Mouse (Mus musculus) granulocyte monocyte progenitor cell, adult 5-6 weeks (primary cell): Measurements from ENCODE around the gene Pih1d1. TPM values are rescaled to one million over a fixed set of nuclear protein-coding genes. Genes with fewer than 3 reads are reported as not detected.

ENCODE experiments used
- total RNA-seq, 2 experiments: library from RNA; stranded (forward) in 1 of 2; stranded (reverse) in 1 of 2; fragments of 200-712, 200-1000 nt in 1 of 2; fragments of >200 nt in 1 of 2; fragmentation: Nextera tagmentation in 1 of 2; gene quantifications; 2 replicates each; pipeline ENCODE4 v1.2.3; 2014 to 2017

Pih1d1 gene
- total RNA-seq, 2 experiments from 2014 or later, result 48.8 to 74.2 TPM

Other genes starting within 250 kb of the Pih1d1 start
Only the 30 nearest of the 32 such genes appear.
- not detected in 2 replicates for gene Tsks, start 211.1 kb upstream of the Pih1d1 start, total RNA-seq (2014; fragmentation: Nextera tagmentation)
- gene Tsks, start 211.1 kb upstream of the Pih1d1 start, total RNA-seq (2017), result 0.17 TPM in 1 of 2 replicates, not detected in the other
- gene Cpt1c, start 179.5 kb upstream of the Pih1d1 start, total RNA-seq (2014; fragmentation: Nextera tagmentation), result not detected in 2 replicates
- gene Cpt1c, start 179.5 kb upstream of the Pih1d1 start, total RNA-seq (2017), result not detected in 2 replicates
- gene Prmt1, start 167.7 kb upstream of the Pih1d1 start, total RNA-seq (2014; fragmentation: Nextera tagmentation), result 104 and 115 TPM in 2 replicates
- 138 and 190 TPM in 2 replicates for gene Prmt1, start 167.7 kb upstream of the Pih1d1 start, total RNA-seq (2017)
- 76.6 and 105 TPM in 2 replicates for gene Irf3, start 156.7 kb upstream of the Pih1d1 start, total RNA-seq (2014; fragmentation: Nextera tagmentation)
- 87.5 and 88.9 TPM in 2 replicates for gene Irf3, start 156.7 kb upstream of the Pih1d1 start, total RNA-seq (2017)
- 19.4 and 57.9 TPM in 2 replicates for gene Bcl2l12, start 155.6 kb upstream of the Pih1d1 start, total RNA-seq (2014; fragmentation: Nextera tagmentation)
- gene Bcl2l12, start 155.6 kb upstream of the Pih1d1 start, total RNA-seq (2017), result 18.4 and 32.9 TPM in 2 replicates
- gene Scaf1, start 137.9 kb upstream of the Pih1d1 start, total RNA-seq (2014; fragmentation: Nextera tagmentation), result 28.6 and 29.8 TPM in 2 replicates
- 15.7 and 17.8 TPM in 2 replicates for gene Scaf1, start 137.9 kb upstream of the Pih1d1 start, total RNA-seq (2017)
- gene Rras, start 136.3 kb upstream of the Pih1d1 start, total RNA-seq (2014; fragmentation: Nextera tagmentation), result 2.3 and 7.8 TPM in 2 replicates
- gene Rras, start 136.3 kb upstream of the Pih1d1 start, total RNA-seq (2017), result 1.0 and 1.4 TPM in 2 replicates
- gene Prr12, start 101.4 kb upstream of the Pih1d1 start, total RNA-seq (2014; fragmentation: Nextera tagmentation), result 21.1 and 29.6 TPM in 2 replicates
- 1.7 and 4.1 TPM in 2 replicates for gene Prr12, start 101.4 kb upstream of the Pih1d1 start, total RNA-seq (2017)
- gene Nosip, start 91.9 kb upstream of the Pih1d1 start, total RNA-seq (2014; fragmentation: Nextera tagmentation), result 42.2 and 57.2 TPM in 2 replicates
- 49.4 and 63.1 TPM in 2 replicates for gene Nosip, start 91.9 kb upstream of the Pih1d1 start, total RNA-seq (2017)
- 6.8 and 9.4 TPM in 2 replicates for gene Prrg2, start 91.6 kb upstream of the Pih1d1 start, total RNA-seq (2014; fragmentation: Nextera tagmentation)
- 4.8 and 5.3 TPM in 2 replicates for gene Prrg2, start 91.6 kb upstream of the Pih1d1 start, total RNA-seq (2017)
- gene Rcn3, start 62.1 kb upstream of the Pih1d1 start, total RNA-seq (2014; fragmentation: Nextera tagmentation), result 2.2 and 11.6 TPM in 2 replicates
- gene Rcn3, start 62.1 kb upstream of the Pih1d1 start, total RNA-seq (2017), result 4.1 and 7.0 TPM in 2 replicates
- 2.1 and 3.8 TPM in 2 replicates for gene Fcgrt, start 50.5 kb upstream of the Pih1d1 start, total RNA-seq (2014; fragmentation: Nextera tagmentation)
- 2.7 and 3.6 TPM in 2 replicates for gene Fcgrt, start 50.5 kb upstream of the Pih1d1 start, total RNA-seq (2017)
- 3,834 and 4,027 TPM in 2 replicates for gene Rps11, start 29.9 kb upstream of the Pih1d1 start, total RNA-seq (2014; fragmentation: Nextera tagmentation)
- gene Rps11, start 29.9 kb upstream of the Pih1d1 start, total RNA-seq (2017), result 963 and 1,110 TPM in 2 replicates
- gene Rpl13a, start 25.5 kb upstream of the Pih1d1 start, total RNA-seq (2014; fragmentation: Nextera tagmentation), result 3,523 and 3,605 TPM in 2 replicates
- 3,792 and 4,750 TPM in 2 replicates for gene Rpl13a, start 25.5 kb upstream of the Pih1d1 start, total RNA-seq (2017)
- gene Gm45713, start 18.1 kb upstream of the Pih1d1 start, total RNA-seq (2014; fragmentation: Nextera tagmentation), result not detected in 2 replicates
- 0.10 and 0.13 TPM in 2 replicates for gene Gm45713, start 18.1 kb upstream of the Pih1d1 start, total RNA-seq (2017)
- 7.4 and 8.2 TPM in 2 replicates for gene Flt3l, start 17.9 kb upstream of the Pih1d1 start, total RNA-seq (2014; fragmentation: Nextera tagmentation)
- 2.3 and 5.7 TPM in 2 replicates for gene Flt3l, start 17.9 kb upstream of the Pih1d1 start, total RNA-seq (2017)
- 53.4 and 59.8 TPM in 2 replicates for gene Aldh16a1, start 281 bp downstream of the Pih1d1 start, total RNA-seq (2014; fragmentation: Nextera tagmentation)
- gene Aldh16a1, start 281 bp downstream of the Pih1d1 start, total RNA-seq (2017), result 31.2 and 42.5 TPM in 2 replicates
- gene Slc17a7, start 9.6 kb downstream of the Pih1d1 start, total RNA-seq (2014; fragmentation: Nextera tagmentation), result 0.17 TPM in 1 of 2 replicates, not detected in the other
- gene Slc17a7, start 9.6 kb downstream of the Pih1d1 start, total RNA-seq (2017), result not detected in 2 replicates
- gene Gfy, start 25.3 kb downstream of the Pih1d1 start, total RNA-seq (2014; fragmentation: Nextera tagmentation), result not detected in 2 replicates
- gene Gfy, start 25.3 kb downstream of the Pih1d1 start, total RNA-seq (2017), result not detected in 2 replicates
- not detected in 2 replicates for gene Pth2, start 26.7 kb downstream of the Pih1d1 start, total RNA-seq (2014; fragmentation: Nextera tagmentation)
- not detected in 2 replicates for gene Pth2, start 26.7 kb downstream of the Pih1d1 start, total RNA-seq (2017)
- gene Ccdc155, start 50.6 kb downstream of the Pih1d1 start, total RNA-seq (2014; fragmentation: Nextera tagmentation), result not detected in 2 replicates
- gene Ccdc155, start 50.6 kb downstream of the Pih1d1 start, total RNA-seq (2017), result 0.26 and 0.67 TPM in 2 replicates
- 2.3 and 9.5 TPM in 2 replicates for gene Dkkl1, start 57.8 kb downstream of the Pih1d1 start, total RNA-seq (2014; fragmentation: Nextera tagmentation)
- gene Dkkl1, start 57.8 kb downstream of the Pih1d1 start, total RNA-seq (2017), result 0.77 TPM in 1 of 2 replicates, not detected in the other
- 0.62 TPM in 1 of 2 replicates, not detected in the other for gene Tead2, start 61.5 kb downstream of the Pih1d1 start, total RNA-seq (2014; fragmentation: Nextera tagmentation)
- gene Tead2, start 61.5 kb downstream of the Pih1d1 start, total RNA-seq (2017), result not detected in 2 replicates
- gene Cd37, start 84.8 kb downstream of the Pih1d1 start, total RNA-seq (2014; fragmentation: Nextera tagmentation), result 104 and 177 TPM in 2 replicates
- 59.5 and 69.2 TPM in 2 replicates for gene Cd37, start 84.8 kb downstream of the Pih1d1 start, total RNA-seq (2017)
- not detected in 2 replicates for gene Slc6a16, start 86.8 kb downstream of the Pih1d1 start, total RNA-seq (2014; fragmentation: Nextera tagmentation)
- not detected in 2 replicates for gene Slc6a16, start 86.8 kb downstream of the Pih1d1 start, total RNA-seq (2017)
- not detected in 2 replicates for gene Slc6a21, start 123.2 kb downstream of the Pih1d1 start, total RNA-seq (2014; fragmentation: Nextera tagmentation)
- gene Slc6a21, start 123.2 kb downstream of the Pih1d1 start, total RNA-seq (2017), result not detected in 2 replicates
- gene Trpm4, start 179.5 kb downstream of the Pih1d1 start, total RNA-seq (2014; fragmentation: Nextera tagmentation), result 5.4 and 6.3 TPM in 2 replicates
- 2.4 and 3.9 TPM in 2 replicates for gene Trpm4, start 179.5 kb downstream of the Pih1d1 start, total RNA-seq (2017)
- gene Hrc, start 181.0 kb downstream of the Pih1d1 start, total RNA-seq (2014; fragmentation: Nextera tagmentation), result not detected in 2 replicates
- not detected in 2 replicates for gene Hrc, start 181.0 kb downstream of the Pih1d1 start, total RNA-seq (2017)
- 1.2 TPM in 1 of 2 replicates, not detected in the other for gene Ppfia3, start 212.7 kb downstream of the Pih1d1 start, total RNA-seq (2014; fragmentation: Nextera tagmentation)
- gene Ppfia3, start 212.7 kb downstream of the Pih1d1 start, total RNA-seq (2017), result not detected in 2 replicates
- not detected in 2 replicates for gene Lin7b, start 216.3 kb downstream of the Pih1d1 start, total RNA-seq (2014; fragmentation: Nextera tagmentation)
- gene Lin7b, start 216.3 kb downstream of the Pih1d1 start, total RNA-seq (2017), result 1.9 TPM in 1 of 2 replicates, not detected in the other